Mouse (Mus musculus) A20 (cell line): ENCODE measurements around the gene Zbtb25.

Experiments used
- DNase-seq: peaks from one replicate; pipeline ENCODE4 v3.0.0-alpha.2; 2011; ENCODE audit warnings: low read depth, low spot score

The Zbtb25 gene

DNA sequence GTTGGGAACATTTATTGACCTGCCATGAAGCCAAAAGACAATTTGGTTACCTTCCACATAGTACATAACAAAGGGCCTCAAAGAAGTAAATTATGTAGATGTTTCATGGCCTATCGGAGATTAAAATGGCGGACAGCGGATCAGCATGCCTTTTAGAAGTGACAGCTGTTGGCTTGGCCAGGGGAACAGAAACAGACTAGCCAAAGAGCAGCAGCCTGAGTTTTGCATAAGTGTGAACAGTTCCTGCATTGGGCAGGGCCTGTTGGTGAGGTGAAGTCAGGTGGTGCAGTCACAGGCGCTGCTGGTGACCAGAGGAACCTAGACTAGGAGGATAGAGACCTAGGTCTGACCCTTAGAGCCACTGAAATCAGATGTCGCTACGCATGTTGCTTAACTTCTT, 7.7 kb upstream of the Zbtb25 start:
- DNase-seq, result peak; percentile 83

DNA sequence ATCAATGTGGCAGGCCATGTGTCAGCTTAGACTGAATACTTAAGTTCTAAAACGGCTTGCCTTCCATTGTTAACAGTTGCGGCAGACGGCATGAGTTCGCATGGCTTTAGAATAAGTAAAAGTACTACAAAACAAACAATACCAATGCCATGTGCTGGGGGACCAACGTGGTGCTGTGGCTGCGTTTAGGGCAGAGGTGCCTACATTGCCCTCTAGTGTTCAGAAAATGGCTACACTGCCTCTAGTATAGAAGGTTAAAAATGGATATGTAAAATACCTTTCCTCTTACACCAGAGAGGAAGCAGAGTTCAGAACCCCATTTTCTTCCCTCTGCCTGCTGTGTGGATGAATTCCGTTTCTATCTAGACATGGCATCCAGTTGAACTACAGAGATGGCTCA, 7.2 kb upstream of the Zbtb25 start:
- DNase-seq, result peak; percentile 88

DNA sequence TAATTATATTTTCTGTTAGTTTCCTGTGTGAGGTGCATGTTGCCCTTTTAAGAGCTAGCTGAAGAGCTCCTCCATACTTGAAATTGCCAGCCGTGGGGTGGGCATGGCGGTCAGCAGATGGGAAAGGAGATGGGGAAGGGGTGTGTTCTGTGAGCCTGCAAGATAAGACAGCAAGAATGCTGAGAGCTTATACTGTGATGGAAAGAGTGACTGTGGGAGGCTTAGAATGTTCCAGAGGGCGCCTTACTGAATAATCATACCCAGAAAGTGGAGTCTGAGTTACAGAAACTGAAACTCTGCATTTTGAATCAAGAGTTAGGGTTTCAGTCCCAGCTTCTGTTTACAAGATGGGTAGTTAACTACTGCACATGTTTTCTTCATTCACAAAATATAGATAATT, 6.1 kb upstream of the Zbtb25 start:
- DNase-seq, result peak; percentile 68

DNA sequence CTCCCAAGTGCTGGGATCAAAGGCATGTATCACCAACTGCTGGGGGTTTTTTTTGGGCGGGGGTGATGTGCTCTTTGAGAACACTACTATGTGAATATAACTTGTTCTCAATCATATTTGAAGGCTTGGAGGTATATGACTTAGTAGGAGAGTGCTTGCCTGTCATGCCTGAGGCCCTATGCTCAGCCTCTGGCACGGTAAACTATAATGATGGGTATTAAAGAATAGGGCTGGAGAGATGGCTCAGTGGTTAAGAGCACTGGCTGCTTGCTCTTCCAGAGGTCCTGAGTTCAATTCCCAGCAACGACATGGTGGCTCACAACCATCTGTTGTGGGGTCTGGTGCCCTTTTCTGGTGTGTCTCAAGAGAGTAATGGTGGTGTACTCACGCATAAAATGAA, 5.5 kb upstream of the Zbtb25 start:
- DNase-seq, result no peak

DNA sequence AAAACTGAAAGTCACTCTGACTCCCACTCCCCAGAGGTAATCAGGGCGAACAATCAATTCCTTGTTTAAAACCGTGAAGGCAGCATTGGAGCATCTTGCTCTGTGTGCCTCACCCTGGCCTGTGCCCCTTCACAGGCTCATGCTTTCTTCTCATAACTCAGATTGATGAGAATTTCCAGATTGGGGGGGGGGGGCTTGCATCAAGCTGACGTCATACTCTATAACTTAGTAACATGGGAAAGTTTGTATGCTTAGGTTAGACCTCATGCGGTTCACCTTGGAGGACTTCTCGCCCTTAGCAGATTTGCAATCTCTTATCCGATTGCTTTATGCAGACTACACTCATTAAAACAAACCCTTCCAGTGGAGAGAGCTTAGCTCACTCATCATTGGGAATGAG, 4.6 kb upstream of the Zbtb25 start:
- peak; percentile 50 for DNase-seq

DNA sequence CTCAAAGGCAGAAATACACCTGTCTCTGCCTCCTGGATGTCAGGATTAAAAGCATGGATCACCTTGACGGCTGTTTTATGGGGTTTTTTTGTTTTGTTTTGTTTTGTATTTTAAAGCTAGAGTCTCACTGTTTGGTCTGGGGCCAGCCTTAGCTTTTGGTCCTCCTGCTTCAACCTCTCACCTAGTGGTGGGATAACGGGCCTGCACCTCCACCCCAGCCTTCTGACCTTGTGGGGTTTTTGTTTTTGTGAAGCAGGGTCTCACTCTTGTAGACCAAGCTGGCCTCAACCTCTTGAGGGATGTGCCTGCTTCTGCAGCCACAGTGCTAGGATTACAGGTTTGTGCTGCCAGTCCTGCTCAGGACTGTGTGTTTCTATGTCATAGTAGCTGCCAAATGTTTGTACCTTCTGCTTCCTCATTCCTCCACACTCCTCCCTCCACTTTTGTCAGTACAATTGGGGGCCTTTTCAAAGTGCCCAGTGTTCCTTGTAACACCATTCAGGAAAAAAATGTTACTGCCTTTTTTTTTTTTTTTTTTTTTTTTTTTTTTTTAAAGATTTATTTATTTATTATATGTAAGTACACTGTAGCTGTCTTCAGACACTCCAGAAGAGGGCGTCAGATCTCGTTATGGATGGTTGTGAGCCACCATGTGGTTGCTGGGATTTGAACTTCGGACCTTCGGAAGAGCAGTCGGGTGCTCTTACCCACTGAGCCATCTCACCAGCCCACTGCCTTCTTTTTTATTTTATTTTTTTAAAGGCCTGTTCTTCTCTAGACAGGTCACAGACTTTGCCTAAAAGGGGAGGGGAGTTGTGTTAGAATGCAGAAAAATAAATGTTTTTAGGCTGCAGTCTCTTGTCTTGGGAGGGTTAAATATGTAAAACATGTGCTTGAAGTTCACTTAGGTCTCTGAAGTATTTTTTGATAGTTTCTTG, 3.7 kb upstream of the Zbtb25 start:
- DNase-seq, result peak; percentile 85

DNA sequence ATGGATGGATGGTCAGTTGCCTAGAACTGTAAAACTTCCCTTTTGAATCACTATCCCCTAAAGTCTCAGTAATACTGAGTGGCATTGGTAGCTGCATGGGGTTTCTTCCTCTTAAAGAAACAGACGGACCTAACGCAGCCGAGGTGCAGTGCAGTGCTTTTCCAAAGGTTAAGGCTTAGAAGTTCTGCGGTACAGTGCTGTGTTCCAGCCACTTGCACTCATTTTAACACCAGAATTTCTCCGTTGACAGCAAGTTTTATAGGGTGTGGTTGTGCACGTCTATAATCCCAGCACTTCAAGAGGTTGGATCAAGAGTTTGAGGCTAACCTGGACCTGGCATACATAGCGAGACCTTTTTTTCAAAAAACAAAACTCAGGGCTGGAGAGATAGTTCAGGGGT, 2.6 kb upstream of the Zbtb25 start:
- DNase-seq, result peak; percentile 73

DNA sequence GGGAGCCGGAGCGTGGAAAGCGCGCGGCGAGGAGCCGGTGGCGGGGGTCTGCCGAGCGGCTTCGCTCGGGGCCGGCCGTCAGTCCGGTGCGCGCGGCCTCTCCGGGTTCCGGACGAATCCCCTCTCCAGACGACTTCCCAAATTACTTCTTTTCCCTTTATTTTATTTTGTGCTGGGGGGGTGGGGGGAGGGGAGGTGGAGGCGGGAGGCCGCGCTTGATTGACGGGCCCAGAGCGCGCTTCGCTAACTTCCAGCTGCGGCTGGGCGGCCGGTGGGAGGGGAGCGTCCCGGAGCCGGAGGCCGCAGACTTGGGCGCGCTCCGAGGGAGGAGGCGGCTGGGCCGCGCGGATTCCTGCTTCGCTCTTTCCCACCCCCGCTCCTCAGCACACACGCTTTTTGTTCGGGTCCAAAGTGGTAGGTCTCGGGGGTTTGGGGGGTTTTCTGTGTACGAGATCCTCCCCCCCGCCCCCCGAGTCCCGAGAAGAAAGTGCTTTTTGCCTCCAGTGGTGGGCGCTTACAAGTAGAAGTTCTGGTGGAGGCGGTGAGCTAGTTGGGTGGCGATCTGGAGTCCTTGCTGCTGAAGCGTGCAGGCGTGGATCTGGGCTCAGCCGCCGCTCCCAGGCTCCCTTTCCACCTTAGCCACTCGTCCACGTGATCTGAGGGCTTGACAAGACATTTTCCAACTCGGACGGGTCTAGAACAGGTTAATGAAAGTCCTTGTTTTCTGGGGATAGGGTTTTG, 1.6 kb upstream of the Zbtb25 start:
- peak; percentile 91 for DNase-seq

DNA sequence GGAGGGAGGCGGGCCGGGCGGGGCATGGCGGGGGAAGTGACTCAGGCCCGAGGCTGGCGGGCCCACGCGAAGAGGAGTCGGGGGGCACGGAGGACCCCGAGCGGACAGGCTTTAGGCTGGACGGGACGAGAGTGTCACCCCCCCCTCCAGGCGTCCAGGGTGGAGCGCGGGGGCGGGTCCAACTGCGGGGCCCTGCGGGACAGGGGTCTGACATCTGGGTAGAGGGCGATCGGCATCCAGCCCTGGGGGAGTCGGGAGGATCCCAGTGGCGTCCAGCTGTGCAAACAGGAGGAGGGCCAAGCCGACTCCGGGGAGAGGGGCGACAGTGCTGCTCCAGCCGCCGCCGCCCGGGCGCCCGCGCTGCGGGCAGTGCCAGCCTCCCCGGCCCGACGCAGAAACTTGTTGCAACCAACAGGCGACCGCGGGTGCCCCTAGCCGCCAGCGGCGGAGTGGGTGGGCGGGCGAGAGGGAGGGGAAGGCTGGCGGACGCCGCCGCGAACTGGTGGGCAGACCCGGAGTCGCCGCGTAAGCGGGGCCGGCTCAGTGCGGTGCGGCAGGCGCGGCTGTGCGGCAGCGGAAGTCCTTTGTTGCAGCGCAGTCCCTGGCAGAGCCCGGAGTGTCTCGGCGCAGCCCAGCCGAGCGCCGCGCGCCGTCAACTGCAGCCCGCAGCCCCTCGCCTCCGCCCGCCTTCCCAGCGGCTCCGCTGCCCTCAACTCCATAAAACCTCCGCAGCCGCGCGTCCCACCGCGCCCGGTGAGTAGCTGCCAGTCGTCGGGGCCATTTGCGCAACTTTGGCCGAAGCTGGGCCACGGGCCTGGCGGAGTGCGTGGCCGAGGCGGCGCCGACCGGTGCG, 802 bp upstream of the Zbtb25 start, which contains the start of gene Zbtb1:
Zbtb1 (plus strand) TSS at position 289 of the 853 bp plus-strand sequence.
- peak; percentile 91 for DNase-seq

DNA sequence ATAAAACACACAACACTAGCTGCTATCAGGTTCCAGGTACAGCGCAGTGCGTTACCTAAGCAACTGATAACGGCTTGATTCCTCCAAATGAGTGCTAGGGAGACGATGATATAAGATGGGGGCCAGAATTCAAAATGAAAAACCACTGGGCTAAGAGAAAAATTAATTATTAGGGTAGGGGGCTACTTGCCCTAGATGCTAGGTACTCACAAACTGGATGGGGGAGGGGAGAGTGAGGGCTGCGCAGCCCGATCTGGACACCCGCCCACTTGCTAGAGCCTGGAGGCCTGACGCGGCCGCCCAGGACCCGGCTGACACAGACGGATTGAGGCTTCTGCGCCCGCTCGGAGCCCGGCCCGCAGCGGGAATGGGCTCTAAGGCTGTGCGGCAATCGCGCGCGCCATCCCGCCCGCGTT, 604 bp downstream of the Zbtb25 start:
- DNase-seq, result peak; percentile 82

DNA sequence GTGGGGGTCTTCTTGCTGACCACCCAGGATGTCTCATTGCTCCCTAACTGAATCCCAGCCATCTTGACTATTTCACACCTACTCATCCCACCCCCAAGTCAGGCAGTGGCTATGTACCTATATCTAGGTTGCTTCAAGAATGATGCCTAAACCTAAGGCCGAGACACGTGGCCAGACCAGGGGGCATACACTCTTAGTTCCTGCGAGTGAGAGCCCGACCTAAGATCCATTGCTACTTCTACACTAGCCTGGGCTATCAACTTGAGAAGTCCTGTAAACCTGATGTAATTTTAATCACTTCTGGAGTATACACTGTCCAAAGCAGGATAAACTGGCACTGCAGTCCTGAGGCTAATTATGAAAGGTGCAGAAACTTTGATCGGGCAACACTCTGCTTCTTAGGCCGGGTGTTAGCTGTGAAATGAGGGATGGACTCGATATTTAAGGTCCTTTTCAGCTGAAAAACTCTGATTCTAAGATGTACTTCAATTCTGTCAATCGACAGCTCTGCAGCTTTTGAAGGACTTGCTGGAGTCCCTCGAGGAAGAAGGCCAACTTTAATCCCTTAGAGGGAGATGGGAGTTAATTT, 1.1 kb downstream of the Zbtb25 start:
- peak; percentile 74 for DNase-seq

DNA sequence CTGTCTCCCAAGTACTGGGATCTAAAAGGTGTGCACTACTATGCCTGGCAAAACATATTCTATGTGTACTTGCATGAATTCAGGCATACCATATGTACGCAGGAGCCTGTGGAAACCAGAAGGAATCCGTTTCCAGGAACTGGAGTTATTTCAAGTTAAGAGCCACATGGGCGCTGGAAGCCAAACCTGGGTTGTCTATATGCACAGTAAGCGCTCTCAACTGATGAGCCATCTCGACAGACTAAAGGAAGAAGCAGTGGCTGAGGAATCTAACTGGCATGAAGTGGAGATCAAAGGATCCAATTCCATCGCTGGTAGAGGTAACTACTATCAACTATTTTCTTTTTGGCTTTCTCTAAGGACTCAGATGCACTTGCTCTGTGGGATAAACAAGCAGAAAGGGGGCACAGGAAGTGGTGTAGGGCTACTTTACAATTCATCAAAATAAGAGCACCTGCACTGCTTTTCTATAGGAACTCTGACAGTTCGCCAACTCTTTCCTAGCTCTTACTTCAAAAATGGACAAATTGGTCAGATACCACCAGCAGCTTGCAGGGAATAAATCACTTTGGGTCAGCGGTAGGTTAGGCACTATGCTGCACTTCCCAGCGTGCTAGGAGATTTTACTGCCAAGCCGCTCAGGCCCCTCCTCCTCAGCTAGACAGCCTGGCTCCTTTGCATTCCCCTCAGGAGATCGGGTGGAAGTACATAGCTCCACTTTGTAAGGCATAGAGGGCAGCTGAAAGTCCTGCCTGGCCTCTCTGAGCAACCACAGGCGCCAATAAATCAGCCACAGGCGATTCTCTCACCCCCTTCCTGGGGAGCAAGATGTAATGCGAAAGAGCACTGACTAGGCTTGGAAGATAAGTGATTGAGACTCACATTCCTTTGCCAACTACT, 2.1 kb downstream of the Zbtb25 start:
- DNase-seq, result peak; percentile 61

DNA sequence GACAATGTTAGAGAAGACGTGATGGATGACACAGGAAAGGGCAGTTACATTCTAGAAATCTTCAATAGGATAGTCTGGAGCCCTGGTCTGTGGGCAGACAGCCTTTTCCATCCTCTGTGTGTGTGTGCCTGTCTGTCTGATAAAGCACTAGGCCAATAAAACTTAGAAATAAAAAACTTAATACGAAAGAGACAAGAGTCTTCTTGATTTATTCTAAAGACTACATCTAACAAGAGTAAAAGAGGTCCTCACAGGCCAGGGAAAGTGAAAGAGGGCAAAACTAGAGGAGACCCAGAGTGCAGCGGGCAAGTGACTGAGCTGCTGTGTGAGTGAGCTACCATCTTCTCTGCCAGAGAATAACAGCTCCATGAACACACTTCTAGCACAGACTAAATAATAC, 3.1 kb downstream of the Zbtb25 start:
- peak; percentile 41 for DNase-seq

DNA sequence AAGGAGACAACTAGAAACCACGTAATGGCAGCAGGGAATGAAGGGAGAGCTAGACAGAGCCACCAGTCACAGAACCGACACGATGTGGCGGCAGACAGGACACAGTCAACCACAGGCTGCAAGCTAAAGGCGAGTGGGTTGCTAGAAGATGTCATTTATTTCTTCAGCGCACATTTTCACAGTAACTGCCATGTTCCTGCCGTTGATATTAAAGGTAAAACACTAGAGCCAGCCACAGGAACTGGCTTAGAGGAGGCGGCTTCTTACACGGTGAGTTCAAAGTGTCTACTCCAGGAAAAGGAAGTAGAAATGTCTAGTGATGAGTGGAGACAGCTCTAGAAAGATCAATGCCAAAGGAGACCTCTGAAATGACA, 7.1 kb downstream of the Zbtb25 start:
- peak; percentile 29 for DNase-seq

DNA sequence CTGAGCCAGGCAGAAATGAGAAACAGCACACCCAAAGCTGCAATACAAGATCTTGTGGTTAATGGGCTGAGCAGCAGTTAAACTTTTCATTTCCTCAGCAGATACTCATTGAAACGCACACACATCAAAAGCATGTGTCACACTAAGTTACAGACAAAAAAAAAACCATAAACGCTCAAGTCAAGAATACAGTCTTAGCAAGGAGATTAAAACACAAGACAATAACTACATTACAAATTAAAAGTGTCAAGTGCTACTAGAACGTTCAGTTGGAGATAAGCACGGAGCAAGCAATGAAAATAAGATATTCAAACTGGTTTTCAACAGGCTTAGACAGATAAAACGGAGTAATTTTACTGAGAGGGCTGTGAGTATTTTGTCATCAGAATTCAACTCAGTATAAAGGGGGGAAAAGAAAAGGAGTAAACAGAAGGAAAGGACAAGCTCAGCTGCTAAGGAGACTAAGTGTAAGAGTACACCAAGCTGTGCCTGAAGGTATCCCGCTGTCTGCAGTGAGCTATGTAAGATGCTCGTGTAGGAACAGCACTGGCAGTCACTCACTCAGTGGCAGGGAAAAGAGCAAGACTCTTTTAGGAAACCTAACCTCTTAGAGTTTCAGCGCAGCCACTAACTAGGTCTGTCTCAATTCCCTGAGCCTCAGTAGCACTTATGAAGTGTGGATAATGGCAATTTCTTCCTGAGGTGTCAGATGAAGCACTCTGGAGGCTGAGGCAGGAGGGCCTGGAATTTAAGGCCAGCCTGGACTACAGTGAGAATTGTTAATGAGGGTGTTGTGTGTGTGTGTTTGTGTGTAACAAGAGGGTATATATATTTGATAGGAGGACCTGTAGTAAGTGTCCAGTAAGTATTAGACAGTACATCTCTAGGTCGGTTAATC, 7.7 kb downstream of the Zbtb25 start:
- DNase-seq, result no peak

DNA sequence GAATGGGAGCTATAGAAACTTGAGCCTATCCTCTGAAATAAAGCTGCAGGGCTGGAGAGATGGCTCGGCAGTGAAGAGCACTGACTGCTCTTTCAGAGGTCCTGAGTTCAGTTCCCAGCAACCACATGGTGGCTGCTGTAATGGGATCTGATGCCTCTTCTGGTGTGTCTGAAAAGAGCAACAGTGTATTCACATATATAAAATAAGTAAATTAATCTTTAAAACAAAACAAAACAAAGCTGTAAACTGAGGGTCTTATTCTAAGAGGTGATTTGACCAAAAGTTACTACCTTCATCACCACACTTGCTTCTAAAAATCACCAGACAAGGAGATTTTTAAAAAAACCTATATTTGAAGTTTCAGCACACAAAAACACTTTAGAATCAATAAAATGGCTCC, 8.5 kb downstream of the Zbtb25 start:
- no peak for DNase-seq

DNA sequence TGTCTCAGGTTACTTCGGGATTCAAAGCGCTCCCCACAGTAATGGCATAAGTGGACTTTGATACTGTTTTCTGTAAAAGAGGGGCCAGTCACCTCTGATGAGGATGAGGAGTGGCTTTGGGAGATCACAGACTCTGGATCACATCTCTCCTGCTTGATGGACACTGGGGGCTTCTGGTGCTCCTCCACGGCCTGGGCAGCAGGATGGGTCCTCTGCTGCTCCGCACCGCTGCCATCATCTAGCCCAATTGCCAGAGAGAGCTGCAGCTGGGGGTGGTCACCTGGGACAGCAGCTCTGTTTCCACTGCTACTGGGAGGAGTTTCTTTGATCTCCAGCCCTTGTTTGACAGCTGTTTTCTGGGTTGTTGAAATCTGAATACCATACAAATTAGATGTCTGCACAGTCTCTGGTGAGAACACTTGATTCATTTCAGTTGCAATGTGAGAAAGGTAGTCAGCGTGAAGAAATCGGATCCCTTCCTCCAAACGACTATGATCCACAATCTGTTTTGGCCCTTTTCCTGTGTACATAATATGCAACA, 19.7 kb downstream of the Zbtb25 start:
- DNase-seq, result no peak

DNA sequence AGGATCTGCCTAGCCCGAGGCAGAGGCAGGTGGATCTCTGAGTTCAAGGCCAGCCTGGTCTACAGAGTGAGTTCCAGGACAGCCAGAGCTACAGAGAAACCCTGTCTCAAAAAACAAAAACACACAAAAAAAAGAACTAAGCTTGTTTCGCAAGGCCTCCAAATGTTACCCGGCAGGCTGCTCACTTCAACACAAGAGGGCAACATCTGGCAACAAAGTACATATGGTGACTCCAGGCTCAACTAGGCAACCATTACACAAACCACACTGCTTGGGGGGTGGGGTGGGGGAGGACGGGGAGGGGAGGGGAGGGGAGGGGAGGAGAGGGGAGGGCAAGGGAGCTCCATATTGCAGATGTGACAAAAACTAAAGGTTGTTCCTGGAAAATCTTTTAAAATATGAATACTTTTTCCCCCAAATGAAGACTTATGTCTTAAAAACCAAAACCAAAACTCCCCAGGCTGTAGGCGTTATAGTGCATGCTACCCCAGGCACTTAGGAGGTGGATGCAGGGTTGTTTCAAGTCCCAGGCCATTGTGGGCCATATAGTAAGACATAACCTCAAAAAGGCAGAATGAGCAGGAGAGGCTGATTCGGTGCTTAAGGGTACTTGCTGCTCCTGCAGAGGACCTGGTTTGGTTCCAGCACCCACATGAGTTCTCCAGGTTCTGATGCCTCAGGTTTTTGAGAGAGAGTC, 23.5 kb downstream of the Zbtb25 start:
- peak; percentile 57 for DNase-seq
